Mouse (Mus musculus) heart, postnatal 0 days (tissue): ENCODE results near the gene Mat2a.

ENCODE experiments used
- CTCF ChIP-seq: IDR thresholded peaks from 2 replicates; pipeline ENCODE4 v1.5.1; 2016; ENCODE audit warnings: antibody characterized with exemption, control low read depth, low read depth
- EP300 ChIP-seq: IDR thresholded peaks from 2 replicates; pipeline ENCODE4 v1.6.1; 2016; ENCODE audit warnings: antibody characterized with exemption, low read depth

DNA sequence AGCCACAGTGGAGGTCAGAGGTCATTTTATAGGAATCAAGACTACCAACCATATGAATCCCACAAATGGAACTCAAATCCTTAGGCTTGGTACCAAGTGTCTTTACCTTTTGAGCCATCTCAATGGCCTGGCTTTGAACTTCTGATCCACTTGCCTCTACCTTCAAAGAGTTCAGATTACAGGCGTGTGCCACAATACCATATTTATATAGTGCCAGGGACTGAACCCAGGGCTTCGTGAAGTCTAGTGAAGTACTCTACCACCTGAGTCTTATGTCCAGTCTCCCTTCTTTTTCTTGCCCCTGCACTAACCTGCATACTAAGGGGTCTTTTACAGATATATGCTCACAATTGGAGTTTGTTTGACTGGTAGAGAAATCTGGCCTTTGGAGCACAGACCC, 52.8 kb downstream of the Mat2a start:
- TF ChIP-seq CTCF (no peak), EP300 (no peak)
